Mouse (Mus musculus) layer of hippocampus, adult 9-11 months (tissue): Measurements from ENCODE around the gene Prg2.

Experiments used
- DNase-seq: peaks from one replicate; pipeline ENCODE4 v3.0.0; 2022

Prg2 gene

GRCm38 (mm10) chr2:84962906-84963507 lies 17.3 kb upstream of the Prg2 start:
- DNase-seq: no peak

GRCm38 (mm10) chr2:84964111-84964801 lies 16.0 kb upstream of the Prg2 start:
- DNase-seq: no peak

- DNase-seq: no peak
Observed at GRCm38 (mm10) chr2:84967318-84967991, 12.8 kb upstream of the Prg2 start.

GRCm38 (mm10) chr2:84975580-84975979 lies 4.7 kb upstream of the Prg2 start:
- no peak for DNase-seq

GRCm38 (mm10) chr2:84987930-84988329 lies 7.7 kb downstream of the Prg2 start, which contains the start of gene Prg3:
Prg3 (plus strand) TSS chr2:84988215.
- no peak for DNase-seq

GRCm38 (mm10) chr2:84996376-84996775 lies 16.1 kb downstream of the Prg2 start:
- no peak for DNase-seq

- DNase-seq: no peak
Observed at GRCm38 (mm10) chr2:84999486-85000181, 19.4 kb downstream of the Prg2 start.

GRCm38 (mm10) chr2:85001497-85001896 lies 21.2 kb downstream of the Prg2 start:
- no peak for DNase-seq

- no peak for DNase-seq
Observed at GRCm38 (mm10) chr2:85002575-85002974, 22.3 kb downstream of the Prg2 start.

GRCm38 (mm10) chr2:85004341-85004740 lies 24.1 kb downstream of the Prg2 start:
- DNase-seq: peak; percentile 33

- DNase-seq: no peak
Observed at GRCm38 (mm10) chr2:85006600-85006999, 26.3 kb downstream of the Prg2 start.

GRCm38 (mm10) chr2:85007729-85008128 lies 27.5 kb downstream of the Prg2 start:
- DNase-seq: no peak

- no peak for DNase-seq
Observed at GRCm38 (mm10) chr2:85009212-85009611, 29.0 kb downstream of the Prg2 start.

GRCm38 (mm10) chr2:85011906-85012604 lies 31.8 kb downstream of the Prg2 start:
- DNase-seq: no peak

- no peak for DNase-seq
Observed at GRCm38 (mm10) chr2:85012679-85013078, 32.4 kb downstream of the Prg2 start.

GRCm38 (mm10) chr2:85013826-85014587 lies 33.7 kb downstream of the Prg2 start:
- no peak for DNase-seq

GRCm38 (mm10) chr2:85014588-85014982 lies 34.3 kb downstream of the Prg2 start:
- peak; percentile 68 for DNase-seq

GRCm38 (mm10) chr2:85022043-85022442 lies 41.8 kb downstream of the Prg2 start:
- DNase-seq: no peak

GRCm38 (mm10) chr2:85026178-85026577 lies 45.9 kb downstream of the Prg2 start:
- DNase-seq: no peak

- DNase-seq: no peak
Observed at GRCm38 (mm10) chr2:85027281-85027680, 47.0 kb downstream of the Prg2 start.

- DNase-seq: no peak
Observed at GRCm38 (mm10) chr2:85029897-85030296, 49.6 kb downstream of the Prg2 start.

GRCm38 (mm10) chr2:85030989-85031388 lies 50.7 kb downstream of the Prg2 start:
- no peak for DNase-seq
